Mouse (Mus musculus) erythroblast, embryonic 14.5 days (primary cell): ENCODE results near the gene P2ry6.

ENCODE experiments used
- GATA1 ChIP-seq: IDR thresholded peaks from 2 replicates; pipeline ENCODE4 v1.6.1; 2012; ENCODE audit warnings: low read length, inconsistent platforms, mixed read lengths
- TAL1 ChIP-seq: IDR thresholded peaks from 3 replicates; pipeline ENCODE4 v1.6.1; 2012; ENCODE audit warnings: low read length, inconsistent platforms, mixed read lengths

DNA sequence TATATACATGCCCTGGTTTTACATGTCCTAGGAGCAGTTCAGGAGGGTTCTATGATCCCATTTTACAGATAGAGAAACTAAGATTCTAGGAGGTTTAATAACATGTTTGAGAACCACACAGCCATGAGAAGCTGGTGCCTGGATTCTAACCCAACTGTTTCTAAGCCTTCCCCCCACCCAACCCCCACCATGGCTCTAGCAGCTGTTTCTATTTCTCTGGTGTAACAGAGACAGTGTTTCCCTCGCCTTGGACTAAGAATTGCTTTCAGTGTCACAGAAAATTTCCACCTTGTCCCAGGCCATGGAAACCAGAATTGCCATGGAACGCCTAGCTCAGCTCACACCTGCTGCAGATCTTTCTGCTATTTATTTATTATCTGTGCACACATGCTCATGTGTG is 14.0 kb downstream of the P2ry6 start:
- TF ChIP-seq TAL1 (no peak), GATA1 (no peak)
